Mouse (Mus musculus) inflammation-experienced regulatory T-cells, adult 6 months (primary cell): Measurements from ENCODE around the gene Npnt. TPM values are rescaled to one million over a fixed set of nuclear protein-coding genes. Genes with fewer than 3 reads are reported as not detected.

Experiments
- ATAC-seq: one replicate; pipeline ENCODE4 v1.8.0; 2017
- polyA plus RNA-seq, 3 experiments: library from polyadenylated mRNA; unstranded; fragments of 100-300 nt; shearing (Covaris generic); gene quantifications; one replicate each; pipeline ENCODE4 v1.2.1; 2017

Npnt gene
- polyA plus RNA-seq = 1 to 10 TPM in 2 of 3 experiments, under 1 TPM in 1; 0.86 to 3.0 (median 1.0) TPM

- no peak for ATAC-seq
Measured at GRCm38 (mm10) chr3:132949791-132950528, at the start of gene Npnt. TSS of gene Npnt (minus strand) at chr3:132950291.

DNA sequence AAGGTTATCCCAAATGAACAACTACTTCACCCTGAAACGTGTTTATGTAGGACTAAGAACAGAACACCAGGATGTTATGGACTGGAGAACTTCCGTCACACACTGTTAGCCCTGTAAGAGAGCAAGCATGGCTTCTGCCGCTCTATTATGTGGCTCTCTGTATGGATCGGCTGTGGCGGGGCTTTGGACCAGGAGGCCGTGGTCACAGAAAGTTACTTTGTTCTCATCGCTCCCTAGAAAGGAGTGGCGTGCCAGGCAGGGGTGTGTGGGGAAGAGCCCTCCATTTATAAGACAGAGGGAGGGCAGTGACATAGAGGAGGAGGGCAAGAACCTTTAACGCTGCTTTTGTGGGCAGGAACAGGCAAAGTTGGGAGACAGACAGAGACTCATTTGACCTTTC lies 46.2 kb upstream of the Npnt start:
- no peak for ATAC-seq

GRCm38 (mm10) chr3:132995904-132996267 lies 45.8 kb upstream of the Npnt start:
- ATAC-seq = no peak

DNA sequence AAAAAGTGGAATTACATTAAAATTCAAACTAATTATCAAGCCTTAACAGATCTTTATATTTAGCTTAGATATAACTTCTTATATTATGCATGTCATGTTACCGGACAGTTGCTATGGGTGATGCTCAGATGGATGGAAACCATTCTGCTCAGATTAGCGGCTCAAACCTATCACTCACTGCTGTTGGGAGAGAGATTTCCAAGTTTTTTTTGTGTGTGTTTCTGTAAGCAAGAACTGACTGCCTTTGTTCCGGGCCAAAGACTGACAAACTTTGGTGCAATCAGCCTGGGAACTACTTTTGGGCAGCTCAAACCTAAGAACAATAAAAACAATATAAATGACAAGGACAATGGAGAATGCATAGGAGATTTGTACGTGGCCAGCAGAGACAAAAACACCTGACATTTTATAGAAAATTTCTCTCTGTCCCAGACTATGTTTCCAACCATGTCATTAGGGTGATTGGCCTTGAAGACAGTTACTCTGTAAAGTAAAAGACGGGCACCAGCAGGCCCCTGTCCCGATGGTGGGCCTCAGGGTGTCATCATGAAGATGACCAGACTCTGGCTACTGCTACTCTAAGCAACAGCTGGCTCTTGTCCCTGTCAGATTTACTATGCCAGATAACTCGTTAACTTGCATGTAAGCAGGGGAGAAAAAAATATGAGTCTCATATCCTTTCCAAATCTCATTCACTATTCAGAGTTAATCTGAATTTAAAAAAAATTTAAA lies 45.2 kb upstream of the Npnt start:
- ATAC-seq = no peak

- ATAC-seq = no peak
Measured at GRCm38 (mm10) chr3:132986188-132986587, 36.1 kb upstream of the Npnt start.

- no peak for ATAC-seq
Measured at GRCm38 (mm10) chr3:132983845-132984485, 33.9 kb upstream of the Npnt start.

- no peak for ATAC-seq
Measured at GRCm38 (mm10) chr3:132981968-132982367, 31.9 kb upstream of the Npnt start.

GRCm38 (mm10) chr3:132979781-132980461 lies 29.8 kb upstream of the Npnt start:
- no peak for ATAC-seq

DNA sequence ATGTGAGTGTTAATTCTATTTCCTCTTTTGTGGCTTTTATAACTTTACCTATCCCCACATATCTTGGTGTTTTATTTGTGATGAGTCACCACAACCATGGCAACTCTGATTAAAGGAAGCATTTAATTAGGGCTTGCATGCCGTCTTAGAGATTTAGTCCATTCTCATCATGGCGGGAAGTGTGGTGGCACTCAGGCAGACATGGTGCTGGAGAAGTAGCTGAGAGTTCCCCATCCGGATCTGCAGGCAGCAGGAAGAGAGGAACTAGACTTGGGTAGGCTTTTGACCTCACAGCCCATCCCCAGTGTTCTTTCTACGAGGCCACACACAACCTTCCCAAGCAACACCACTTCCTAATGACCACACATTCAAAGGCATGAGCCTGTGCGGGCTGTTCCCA lies 16.2 kb upstream of the Npnt start:
- ATAC-seq = no peak

- no peak for ATAC-seq
Measured at GRCm38 (mm10) chr3:132964715-132965507, 14.8 kb upstream of the Npnt start.

DNA sequence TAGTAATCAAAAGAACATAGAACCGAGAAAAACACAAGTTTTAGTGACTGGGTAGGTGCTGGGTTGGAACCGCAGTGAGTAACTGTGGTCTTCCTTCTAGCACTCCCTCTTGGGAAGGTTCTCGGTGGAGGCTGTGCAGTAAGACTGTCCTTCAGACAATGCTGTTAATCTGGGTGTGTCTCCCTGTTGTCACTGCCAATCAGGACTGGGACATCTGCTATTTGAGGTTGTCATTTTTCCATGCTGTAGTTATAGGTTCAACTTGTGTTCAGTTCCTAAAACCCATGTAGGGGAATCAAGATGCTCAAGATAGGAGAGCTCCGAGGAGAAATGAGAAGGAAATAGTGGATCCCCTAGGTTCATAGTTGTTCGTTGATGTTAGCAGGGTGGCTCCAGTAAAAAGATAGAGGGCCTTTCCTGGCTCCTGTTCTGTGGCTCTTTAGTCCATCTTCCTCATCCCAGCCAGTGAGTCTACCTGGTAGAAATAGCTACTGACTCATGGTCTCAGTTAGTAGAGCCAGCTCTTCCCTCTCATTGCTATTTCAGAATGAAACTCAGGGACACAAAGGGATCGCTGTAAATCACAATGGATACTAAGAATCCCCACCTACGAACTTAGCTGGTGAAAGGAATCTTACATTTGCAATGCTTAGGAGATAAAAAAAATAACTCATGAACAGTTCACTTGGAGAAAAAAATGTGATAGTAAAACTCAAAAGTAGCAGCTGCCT lies 12.7 kb upstream of the Npnt start:
- ATAC-seq = no peak

DNA sequence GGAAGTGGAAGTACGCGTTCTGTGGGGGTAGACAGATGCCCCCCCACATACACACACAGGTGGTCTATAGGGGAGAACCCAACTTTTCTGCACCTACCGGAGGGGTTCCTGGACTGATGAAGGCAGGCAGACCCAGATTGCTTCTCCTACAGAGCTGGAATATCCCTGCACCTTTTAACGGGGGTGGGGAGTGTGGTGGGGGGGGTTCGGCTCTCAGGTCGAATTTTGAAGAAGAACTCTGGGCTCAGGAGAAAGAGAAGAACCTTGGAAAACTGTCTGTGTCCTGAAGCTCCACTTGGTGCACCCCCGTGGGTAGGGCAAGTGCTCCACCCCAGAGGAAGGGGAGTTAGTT lies 414 bp upstream of the Npnt start:
- ATAC-seq = no peak

GRCm38 (mm10) chr3:132949380-132949790 lies 706 bp downstream of the Npnt start:
- ATAC-seq = no peak

GRCm38 (mm10) chr3:132948298-132948795 lies 1.7 kb downstream of the Npnt start:
- no peak for ATAC-seq

GRCm38 (mm10) chr3:132946086-132946485 lies 4.0 kb downstream of the Npnt start:
- ATAC-seq = no peak

GRCm38 (mm10) chr3:132945669-132946068 lies 4.4 kb downstream of the Npnt start:
- ATAC-seq = no peak

- no peak for ATAC-seq
Measured at GRCm38 (mm10) chr3:132944609-132945008, 5.5 kb downstream of the Npnt start.

- ATAC-seq = no peak
Measured at GRCm38 (mm10) chr3:132944193-132944592, 5.9 kb downstream of the Npnt start.

- ATAC-seq = no peak
Measured at GRCm38 (mm10) chr3:132942778-132943177, 7.3 kb downstream of the Npnt start.

DNA sequence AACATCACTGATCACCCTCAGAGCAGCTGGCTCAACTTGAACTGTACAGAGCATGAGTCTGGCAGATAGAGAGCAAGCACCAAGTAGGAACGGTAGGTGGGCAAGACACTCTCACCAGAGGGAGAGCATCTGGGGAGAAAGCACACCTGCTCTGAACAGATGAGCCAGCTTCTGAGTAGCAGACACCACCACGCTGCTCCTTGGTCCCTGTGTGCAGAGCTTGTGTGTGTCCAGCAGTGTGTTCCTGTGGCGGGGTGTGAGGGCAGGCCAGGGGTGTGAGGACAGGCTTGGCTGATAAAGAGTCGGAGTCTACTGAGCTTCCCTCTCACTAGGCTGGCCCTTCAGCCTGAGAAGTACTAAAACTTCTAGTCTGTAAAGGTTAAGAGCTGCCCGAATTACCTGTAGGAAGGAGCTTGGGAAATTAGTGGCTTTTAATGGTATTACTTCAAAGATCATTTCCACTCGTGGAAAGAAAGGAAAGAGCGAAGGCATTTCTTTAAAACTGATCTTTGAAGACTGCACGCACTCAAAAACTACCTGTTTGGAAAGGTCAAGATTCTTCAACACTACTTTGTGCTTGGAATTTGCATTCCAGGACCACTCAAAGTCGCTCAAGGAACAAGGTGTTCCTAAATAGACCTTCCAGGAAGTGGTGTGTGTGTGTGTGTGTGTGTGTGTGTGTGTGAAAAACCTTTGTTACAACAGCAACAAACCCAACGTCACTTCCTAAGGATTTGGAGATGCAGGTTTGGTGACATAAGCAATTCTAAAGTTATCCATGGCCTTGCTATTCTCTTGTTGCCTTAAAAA lies 9.7 kb downstream of the Npnt start:
- no peak for ATAC-seq

DNA sequence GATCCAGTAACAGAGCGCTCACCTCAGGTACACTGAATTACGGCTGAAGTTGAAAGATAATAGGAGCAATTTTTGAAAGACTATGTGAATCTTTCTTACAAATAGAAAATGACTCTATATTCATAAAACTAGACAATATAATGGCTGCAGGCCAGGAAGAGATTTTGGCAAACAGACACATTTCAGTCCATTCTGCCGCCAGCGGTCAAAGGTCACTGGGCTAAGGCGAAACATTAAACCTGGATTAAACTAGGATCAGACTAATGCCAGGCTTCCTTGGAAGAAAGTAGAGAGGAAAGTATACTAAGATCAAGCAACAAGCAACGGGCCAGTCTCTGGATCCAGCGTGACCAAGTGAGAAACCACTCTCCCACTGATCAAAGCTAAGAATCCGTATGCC lies 11.1 kb downstream of the Npnt start:
- ATAC-seq = no peak
